Mouse (Mus musculus): ENCODE measurements at regions not wholly inside any gene's neighbourhood (a gene's known extent, or its start where the extent isn't known, plus 50 kb on each side); places are given as distances from the start of the nearest gene placed in this dataset.

DNA sequence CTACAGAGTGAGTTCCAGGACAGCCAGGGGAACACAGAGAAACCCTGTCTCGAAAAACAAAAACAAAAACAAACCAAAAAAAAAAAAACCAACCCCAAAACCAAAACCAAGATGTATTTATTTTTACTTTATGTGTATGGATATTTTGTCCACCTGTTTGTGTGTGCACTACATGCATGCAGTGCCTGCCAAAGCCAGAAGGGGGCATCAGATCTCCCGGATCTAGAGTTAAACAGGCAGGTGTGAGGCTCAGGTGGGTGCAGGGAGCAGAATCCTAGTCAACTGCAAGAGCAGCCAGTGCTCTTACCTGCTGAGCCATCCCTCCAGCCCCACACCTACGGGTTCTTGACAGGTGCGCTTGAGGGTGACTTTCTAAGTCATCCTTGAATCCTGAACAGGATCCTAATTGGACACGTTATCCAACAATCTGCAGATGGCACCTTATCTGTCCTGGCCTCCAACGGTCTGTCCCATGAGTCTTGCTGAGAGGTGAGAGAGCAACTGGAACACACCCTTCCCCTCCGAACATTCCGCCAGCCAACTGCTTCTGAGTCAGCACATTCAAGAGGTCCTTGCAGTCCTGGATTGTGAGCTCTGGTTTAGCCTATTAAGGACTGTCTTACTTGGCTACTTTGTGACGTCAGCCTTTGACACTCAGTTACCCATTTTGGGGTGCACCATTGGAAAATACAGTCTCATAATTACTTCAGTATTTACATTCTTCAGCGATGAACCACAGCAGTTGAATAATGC lies 95.4 kb upstream of the Slc38a4 start:
- TF ChIP-seq EP300 (optimal IDR thresholded peaks at IDR 0.05) = no peak
- TF ChIP-seq CTCF (IDR thresholded peaks at IDR 0.05; ENCODE audit: low read depth) = peak; percentile 38

Data from stomach, postnatal 0 days (tissue).